Mouse (Mus musculus) ovary, postnatal 36 days (tissue): ENCODE results near the gene Dab1.

Experiments
- DNase-seq: peaks from one replicate; pipeline ENCODE4 v3.0.0; 2022; ENCODE audit warnings: low spot score, mixed read lengths

Gene Dab1

DNA sequence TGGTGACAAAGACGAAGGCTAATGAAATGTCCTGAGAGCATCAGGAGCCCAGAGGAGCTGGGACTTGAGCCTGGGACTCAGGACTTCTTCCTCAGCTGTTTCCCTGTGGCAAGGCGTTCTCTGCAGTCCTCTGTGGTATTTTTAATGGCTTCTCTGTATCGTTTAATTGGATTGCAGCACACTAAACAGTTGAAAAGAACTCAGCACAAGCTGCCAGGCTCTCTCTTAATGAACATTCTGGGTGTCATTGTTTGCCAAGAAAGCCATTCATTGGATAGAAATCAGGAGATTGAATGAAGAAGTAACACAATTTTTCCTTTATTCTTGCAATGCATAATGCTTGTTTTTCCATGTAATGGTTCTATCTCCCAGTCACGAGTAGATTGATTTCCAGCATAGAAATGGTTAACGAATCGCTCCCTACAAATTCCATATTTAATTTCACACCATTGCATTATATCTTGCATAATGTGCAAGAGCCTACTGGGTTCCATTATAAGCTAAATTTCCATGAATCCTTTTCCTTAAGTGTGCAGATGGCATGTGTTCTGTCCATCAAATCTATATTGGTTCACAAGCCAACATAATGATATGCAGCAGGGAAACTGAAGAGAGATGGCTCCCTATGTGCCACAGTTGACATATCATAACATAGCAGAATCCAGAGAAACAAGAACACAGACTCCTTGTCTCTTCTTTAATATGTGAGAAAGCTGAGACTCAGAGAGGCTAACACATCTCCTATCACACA lies 650.4 kb downstream of the Dab1 start:
- DNase-seq: no peak

DNA sequence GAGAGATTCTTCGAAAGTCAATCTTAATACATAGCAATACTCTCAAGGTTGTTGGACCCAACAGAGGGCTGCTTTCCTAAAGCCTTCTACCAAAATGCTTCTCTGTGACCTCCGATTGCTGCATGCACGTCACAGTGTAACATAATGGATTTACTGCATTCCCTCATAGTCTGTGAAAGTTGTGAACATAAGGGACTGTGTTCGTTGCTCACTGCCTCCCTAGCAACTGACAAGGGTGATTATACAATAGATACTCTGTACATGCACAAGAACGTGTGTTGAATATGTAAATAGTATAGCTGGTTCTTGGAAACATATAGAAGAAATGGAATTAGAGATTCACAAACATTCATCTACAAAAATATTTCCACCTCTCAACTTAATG lies 651.0 kb downstream of the Dab1 start:
- no peak for DNase-seq

DNA sequence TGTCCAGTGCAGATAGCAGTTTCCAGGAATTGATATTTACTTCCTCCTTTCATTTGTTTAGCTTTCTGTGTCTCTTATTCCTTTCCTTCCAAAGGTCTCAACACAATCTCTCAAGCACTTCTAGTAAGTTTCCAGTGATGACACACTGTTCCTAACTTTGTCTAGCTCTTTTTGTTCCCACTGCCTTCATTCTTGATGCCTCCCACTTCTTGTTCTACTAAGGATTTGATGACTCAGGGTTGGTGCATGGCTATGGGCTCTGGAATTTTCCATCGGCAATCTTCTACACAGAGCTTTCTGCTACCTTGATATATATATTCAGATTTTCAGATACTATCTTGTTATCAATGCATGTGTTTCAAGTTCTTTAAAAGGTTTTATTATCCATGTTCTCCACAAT lies 656.1 kb downstream of the Dab1 start:
- no peak for DNase-seq

DNA sequence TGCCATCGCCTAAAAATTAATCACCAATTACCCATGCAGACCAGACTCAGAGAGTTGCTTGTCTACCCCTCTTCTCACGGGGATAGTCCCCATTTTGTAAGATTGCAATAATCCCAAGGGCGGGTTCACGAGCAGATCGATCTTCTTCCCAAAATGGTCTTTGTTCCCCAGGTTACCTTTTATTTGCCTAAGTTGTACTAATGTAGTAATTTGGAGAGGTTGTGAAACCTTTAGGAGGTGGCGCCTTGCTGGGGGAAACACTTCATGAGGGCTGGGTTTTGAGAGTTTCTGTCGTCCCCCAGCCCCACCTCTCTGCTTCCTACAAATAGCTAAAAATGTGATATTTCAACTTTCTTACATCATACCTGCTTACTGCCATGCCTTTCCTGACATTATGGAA lies 657.8 kb downstream of the Dab1 start:
- no peak for DNase-seq

- no peak for DNase-seq
These were observed 662.4 kb downstream of the Dab1 start for GRCm38 (mm10) chr4:104281518-104281917.

DNA sequence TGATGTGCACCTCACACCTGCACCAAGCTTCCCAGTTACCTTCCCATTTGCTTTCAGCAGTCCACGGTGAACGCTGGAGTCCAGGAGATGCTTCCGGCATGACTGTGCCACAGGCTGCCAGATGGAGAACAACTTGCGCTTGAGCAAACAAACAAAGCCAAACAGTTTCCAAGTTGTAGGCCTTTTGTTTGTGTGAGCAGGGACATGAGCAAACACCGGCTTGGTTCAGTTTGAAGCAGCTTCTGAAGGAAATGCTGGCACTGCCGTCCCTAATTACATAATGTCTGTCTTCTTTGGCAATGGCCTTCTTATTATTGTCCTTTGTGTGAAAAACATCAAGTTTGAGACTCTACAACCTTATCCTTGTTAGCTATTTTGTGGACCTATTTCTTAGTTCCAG lies 664.7 kb downstream of the Dab1 start:
- DNase-seq: no peak

DNA sequence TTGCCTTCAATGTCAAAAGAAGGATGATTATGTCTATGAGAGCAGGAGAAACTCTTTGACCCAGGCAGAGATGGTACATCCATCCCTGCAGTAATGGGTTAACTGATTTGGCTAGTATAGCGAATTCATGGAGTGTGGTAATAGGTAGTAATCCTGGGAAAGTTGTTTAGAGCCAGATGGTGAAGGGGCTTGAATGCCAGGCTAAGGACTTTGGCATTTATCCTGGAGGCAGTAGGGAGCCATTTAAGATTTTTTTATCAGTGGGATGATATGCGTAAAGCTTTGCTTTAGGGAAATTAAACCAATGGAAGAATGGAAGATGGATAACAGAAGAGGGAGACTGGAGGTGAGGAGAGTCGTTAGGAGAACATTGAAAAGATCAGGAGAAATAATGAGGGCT lies 669.2 kb downstream of the Dab1 start:
- no peak for DNase-seq

DNA sequence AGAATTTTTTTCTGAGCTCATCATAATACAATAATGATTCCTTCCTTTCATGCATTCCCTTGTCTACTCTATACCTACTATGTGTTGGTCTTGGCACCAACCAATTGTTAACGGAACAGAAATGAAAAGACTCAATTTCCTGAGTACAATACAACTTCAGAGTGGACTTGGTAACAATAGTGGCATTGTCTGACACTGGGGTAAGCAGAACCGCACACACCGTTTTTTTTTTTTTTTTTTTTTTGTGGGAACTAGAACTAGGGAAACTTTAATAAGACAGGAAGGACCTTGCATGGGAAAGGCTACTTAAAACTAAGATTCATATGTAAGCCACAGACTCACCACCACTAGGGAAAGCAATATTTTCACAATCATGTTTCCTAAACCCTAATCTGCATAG lies 682.6 kb downstream of the Dab1 start:
- DNase-seq: no peak

DNA sequence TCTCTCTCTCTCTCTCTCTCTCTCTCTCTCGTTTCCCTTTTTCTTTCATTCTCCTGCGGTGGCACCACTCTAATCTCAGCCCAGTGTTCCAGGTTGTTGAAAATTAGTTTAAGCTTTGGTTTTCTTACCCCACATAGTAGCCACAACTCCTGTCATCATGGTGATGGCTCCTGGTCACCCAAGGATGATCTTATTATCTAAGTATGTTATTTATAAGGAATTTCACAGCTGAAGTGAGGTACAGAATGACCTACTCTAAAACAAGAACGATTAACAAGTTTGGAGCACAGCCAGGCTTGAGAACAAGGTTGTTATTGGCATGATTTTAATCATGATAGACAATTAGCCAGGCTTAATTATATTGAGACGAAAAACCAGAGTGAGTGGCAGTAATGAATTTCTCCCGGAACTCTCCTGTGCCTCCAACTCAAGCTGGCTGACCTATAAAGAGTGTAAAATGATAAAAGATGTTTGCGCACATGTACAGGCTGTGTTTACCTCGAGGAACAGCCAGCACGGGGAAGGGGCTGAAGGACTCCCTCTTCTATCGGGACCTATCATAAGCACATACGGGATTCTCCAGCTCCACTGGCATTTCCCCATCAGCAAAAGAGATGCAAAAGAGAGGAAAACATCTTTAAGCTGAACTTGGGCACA lies 684.0 kb downstream of the Dab1 start:
- no peak for DNase-seq

GRCm38 (mm10) chr4:104307781-104308180 lies 688.6 kb downstream of the Dab1 start:
- no peak for DNase-seq

DNA sequence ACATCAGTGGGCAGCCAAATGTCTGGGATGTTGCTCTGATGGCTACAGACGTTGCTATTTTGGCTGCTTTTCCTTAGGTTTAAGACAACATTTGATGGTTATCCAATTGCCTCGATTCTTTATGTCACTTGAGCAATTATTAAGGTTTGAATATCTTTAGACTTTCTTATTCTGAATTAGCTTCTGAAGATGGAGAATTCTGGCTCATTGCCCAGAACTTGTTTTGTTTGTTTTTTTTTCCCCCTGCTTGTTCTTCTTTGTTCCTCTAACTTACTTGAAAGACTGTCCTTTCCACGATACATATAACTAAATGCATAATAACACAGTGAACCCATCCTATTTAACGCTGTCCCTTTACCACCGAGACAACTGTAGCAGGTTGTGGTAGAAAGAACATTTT lies 707.1 kb downstream of the Dab1 start:
- no peak for DNase-seq

DNA sequence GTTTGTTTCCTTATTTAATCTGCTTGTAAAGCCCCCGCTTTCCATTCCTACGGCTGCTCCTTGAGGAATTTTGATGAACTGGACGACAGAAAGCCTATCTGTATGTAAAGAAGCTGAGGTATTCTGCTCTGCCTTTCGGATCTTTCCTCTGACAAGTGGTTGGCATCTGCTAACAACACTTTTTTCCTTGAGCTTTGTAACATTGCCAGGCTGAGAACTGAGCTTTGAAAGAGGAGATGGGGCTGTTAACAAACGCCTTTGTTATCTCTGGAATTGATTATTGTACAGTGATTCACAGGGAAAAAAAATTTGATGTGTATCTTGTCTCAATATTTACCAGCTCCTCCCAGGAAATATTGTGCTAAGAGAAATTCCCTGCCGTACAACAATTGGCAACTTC lies 712.7 kb downstream of the Dab1 start:
- no peak for DNase-seq

GRCm38 (mm10) chr4:104332399-104332798 lies 713.2 kb downstream of the Dab1 start:
- DNase-seq: no peak

- no peak for DNase-seq
These were observed 718.1 kb downstream of the Dab1 start for GRCm38 (mm10) chr4:104337279-104337678.

GRCm38 (mm10) chr4:104338382-104338781 lies 719.2 kb downstream of the Dab1 start:
- no peak for DNase-seq

DNA sequence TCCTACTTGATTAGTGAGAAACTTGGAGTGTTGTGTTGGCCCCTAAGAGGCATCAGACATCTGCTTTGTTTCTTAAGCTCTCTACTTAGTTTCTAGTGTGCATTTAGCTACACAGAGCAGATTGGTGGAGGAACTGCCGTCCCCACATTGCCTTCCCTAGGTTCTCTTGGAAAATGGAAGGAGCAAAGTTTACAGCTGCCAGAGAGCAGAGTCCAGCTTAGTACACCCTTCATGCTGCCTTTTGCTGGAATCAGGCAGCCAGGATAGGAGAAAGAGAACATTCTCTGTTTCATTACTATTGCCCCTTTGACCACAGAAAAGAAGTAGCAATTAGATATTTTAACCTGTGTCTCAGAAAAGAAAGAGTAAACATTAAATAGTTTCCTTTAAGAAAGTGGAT lies 742.2 kb downstream of the Dab1 start:
- DNase-seq: no peak

- no peak for DNase-seq
These were observed 747.3 kb downstream of the Dab1 start for GRCm38 (mm10) chr4:104366491-104366890.

- DNase-seq: peak; percentile 59
These were observed 748.0 kb downstream of the Dab1 start for GRCm38 (mm10) chr4:104366894-104367740.

GRCm38 (mm10) chr4:104367741-104368411 lies 748.7 kb downstream of the Dab1 start:
- DNase-seq: peak; percentile 4

- DNase-seq: no peak
These were observed 749.4 kb downstream of the Dab1 start for GRCm38 (mm10) chr4:104368561-104369021.

GRCm38 (mm10) chr4:104369091-104369490 lies 749.9 kb downstream of the Dab1 start:
- DNase-seq: no peak

GRCm38 (mm10) chr4:104371136-104371535 lies 752.0 kb downstream of the Dab1 start:
- DNase-seq: no peak
